Mouse (Mus musculus) gastrocnemius, postnatal 10 days (tissue): ENCODE results near the gene Tent5b. TPM values are rescaled to one million over a fixed set of nuclear protein-coding genes. Genes with fewer than 3 reads are reported as not detected.
"Not testable (repeated sequence)": the region's sequence is repeated elsewhere in the genome, so short reads cannot be mapped to it uniquely, and the experiment has no call there.

ENCODE experiments used
- DNase-seq: peaks from one replicate; pipeline ENCODE4 v3.0.0; 2021; ENCODE audit warnings: mixed read lengths
- total RNA-seq, 2 experiments: library from RNA; stranded (reverse); gene quantifications; 2 replicates each; pipeline ENCODE4 v1.2.3; 2021

Tent5b gene
- total RNA-seq, 2 experiments from 2014 or later = 0.18 to 0.38 TPM

DNA sequence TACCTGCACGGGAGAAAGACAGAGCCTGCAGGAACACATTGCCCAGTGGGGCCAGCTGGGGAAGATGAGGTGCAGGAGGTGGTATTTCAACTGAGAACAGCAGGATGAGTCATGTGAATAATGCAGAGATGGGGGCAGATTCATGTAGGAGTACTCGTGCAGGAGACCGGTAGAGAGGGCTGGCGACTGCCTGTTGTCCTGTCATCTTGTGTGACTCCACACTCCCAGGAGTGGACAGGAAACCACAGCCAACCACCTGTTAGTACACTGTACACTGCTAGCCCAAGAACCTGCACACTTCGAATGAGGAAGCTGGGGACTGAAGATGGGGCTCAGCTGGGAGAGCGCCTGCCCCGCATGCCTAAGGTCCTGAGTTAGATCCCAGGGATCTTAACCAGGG is 21.6 kb downstream of the Tent5b start:
- DNase-seq = no peak

DNA sequence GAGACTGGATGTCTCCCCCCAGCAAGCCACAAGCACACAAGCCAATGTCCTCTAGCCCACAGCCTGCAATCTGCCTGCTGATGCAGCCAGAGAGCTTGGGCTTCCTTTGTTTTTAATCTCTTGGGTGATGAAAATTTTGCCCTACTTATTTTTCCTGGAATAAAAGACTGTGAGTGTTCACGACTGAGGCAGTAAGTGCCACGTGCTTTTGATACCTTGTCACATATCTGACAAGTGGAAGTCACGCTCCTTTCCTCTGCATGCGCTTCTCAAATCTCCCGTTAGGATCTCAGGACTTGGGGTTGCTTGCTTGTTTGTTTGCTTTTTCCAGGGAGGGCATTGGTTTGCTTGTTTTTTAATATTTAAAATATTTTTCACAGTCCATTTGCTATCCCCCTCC is 24.4 kb downstream of the Tent5b start:
- no peak for DNase-seq

DNA sequence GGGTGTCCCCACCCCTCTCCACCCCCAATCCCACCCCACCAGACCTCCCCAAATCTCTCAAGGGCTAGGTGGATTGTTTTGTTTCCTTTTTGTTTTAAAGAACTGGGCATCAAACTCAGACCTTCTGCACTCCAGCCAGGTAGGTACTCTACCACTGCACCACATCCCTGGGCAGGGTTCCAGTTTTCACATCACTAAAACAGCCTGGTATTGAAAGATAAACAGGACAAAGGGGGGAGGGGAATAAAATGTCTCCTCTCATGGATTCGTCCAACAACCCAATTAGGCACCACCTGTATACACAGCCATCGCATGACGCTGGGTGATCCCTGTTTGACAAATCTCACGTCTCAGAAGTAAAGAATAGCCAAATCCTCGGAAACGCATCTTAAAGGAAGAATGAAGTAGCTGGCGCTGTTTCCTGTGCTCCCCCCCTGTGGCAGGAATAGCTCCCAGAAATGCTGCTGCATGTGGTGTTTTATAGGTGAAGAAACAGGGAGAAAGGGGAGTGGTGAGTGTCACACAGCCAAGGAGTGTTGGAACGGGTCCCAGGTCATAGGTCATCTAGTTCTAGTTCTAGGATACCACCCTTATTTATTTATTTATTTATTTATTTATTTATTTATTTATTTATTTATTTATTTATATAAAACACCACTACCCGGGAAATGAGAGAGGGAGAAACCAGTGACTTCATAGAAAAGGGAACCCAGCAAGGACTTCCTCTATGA is 25.0 kb downstream of the Tent5b start:
- DNase-seq = no peak

DNA sequence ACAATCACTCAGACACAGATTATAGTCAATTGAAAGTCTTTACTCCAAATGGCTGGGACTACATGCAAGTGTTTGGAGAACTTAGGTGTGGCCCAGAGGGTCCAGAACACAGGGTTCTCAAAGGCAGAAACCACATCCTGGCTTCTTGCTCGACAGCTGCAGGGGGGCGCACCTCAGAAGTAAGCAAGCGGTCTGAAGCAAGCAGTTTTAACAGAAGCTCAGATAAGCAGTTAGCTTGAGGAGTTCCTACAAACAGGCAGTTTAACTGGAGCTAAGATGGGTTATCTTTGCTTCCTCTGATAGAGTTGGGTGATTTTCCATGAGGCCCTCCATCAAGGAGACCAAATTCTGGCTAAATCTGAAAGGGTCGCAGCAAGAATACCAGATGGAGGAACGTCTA is 26.6 kb downstream of the Tent5b start:
- no peak for DNase-seq

DNA sequence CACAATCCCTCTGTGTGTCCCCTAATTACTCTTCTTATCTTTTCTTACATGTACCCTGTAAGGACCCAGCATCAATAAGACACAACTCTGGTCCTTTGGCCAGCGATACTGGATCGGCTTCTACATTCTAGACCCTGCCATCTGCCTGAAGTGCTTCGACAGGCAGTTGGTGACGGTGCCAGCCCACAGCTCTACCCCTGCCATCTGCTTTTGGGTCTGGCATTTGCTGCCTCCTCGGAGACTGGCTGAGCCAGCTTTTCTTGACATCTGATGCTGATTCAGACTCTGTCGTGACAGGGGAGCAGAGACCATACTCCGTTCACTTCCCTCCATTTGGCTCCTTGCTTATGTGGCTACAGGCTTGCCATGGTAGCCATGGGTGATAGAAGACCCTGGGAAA is 29.1 kb downstream of the Tent5b start:
- no peak for DNase-seq

DNA sequence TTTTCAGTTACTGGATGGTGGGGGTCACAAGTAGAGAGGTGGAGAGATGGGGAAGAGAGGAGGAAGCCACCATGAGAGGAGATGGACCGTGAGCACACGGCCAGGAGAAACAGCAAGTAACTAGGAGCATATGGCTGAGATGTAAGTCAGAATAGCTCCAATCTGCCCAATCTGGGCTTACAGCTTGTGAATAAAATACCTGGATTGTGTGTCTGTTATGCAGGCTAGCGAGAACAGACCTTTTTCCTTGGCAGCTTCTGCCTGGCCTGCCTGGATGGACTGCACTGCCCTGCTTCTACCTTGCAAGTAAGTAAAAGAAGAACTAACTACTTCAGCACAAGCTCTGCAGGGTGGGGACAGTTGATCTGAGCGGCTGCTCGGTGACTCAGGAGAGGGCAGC is 31.1 kb downstream of the Tent5b start:
- no peak for DNase-seq

DNA sequence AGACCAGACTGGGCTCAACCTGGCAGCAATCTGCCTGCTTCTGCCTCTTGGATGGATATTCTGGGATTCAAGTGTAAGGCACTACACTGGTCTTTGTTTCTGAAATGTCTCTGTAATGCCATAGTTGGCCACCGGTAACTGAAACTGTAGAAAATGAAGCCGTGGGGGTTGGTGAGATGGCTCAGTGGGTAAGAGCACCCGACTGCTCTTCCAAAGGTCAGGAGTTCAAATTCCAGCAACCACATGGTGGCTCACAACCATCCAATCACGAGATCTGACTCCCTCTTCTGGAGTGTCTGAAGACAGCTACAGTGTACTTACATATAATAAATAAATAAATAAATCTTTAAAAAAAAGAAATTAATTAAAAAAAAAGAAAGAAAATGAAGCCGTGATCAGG is 32.6 kb downstream of the Tent5b start:
- DNase-seq = not testable (repeated sequence)

DNA sequence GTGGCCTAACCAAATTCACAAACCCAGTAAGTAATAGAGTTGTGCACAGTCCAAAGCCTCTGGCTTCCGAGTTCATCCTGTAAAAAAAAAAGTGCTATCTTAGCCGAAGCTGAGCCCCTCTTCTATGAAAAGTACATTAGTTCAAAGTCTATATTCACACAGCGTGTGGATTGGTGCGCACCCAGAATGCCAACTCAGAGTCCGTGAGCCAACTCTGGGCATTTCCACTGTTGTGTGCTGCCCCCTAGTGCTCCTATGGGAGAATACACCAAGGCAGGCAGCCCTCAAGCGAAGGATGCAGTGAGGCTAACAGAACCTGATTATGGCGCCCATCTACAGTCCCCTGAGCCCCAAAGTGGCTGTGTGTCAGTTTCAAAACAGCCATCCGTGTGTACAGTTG is 33.0 kb downstream of the Tent5b start:
- peak; percentile 65 for DNase-seq

DNA sequence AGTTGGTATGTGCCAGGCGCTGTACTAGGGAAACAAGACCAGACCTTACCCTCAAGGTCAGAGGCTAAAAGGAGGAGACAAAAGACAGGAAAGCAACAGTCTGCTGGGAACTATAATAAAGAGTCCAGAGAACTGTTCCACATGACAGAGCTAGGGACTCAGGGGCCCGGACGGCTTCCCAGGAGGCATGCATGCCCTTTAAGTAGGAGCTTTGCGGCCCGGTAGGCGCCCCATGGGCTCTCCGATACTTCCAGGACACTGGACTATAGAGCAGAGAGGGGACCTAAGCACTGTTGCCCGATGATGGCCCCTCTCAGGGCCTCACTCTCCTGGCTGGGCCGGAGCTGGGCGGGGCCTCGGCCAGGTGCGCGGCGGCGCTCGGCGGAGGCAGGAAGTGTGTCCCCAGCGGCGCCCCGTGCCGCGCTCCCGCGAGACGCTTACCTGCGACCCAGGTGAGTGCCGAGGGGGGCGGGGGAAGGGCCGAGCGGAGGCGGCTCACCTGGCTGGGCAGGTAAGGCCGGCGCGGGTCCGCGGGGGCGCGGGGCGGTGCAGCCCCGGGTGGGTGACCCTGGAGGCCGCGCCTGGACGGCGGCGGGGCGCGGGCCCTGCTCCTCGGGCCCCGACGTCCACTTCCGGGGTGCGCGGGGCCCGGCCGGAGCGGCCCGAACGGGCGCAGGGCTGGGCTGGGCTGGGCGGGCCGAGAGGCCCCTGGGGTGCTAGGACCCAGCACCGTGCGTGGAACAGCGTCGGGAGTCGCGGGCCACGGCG is 38.9 kb downstream of the Tent5b start, which contains the start of gene Kdf1:
Gene Kdf1, plus strand, starts transcription at position 363 of the 768 bp plus-strand sequence.
- no peak for DNase-seq

DNA sequence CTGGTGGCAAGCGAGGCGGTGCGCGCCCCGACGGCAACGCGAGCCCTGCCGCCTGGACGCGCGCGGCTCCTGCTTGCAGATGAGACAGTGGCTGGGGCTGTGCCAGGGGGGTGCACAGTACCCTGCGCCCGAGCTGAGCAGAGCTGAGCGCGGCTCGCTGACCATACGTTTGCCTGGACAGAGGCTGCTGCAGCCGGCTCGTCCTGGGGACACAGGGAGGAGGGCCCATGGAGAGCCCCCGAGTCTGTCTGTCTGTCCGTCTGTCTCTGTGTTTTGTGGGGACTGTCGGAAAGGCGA is 39.4 kb downstream of the Tent5b start:
- no peak for DNase-seq

DNA sequence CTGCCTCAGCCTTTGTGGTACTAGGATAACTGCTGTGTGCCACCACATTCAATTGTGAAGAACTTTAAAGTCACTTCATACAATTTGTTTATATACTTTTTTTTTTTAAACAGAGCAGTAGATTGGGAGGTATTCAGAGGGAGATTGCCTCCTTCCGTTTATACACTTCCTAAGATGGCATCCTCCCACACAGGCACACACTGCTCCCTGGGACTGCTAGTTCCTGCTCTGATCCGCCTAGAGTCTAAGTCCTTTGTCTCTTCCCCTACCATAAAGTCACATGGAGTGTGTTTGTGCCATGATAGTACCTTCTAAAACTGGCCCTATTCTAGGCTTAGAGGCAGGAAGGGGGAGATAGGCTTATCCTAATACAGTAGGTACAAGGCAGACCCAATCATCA is 41.6 kb downstream of the Tent5b start:
- no peak for DNase-seq

DNA sequence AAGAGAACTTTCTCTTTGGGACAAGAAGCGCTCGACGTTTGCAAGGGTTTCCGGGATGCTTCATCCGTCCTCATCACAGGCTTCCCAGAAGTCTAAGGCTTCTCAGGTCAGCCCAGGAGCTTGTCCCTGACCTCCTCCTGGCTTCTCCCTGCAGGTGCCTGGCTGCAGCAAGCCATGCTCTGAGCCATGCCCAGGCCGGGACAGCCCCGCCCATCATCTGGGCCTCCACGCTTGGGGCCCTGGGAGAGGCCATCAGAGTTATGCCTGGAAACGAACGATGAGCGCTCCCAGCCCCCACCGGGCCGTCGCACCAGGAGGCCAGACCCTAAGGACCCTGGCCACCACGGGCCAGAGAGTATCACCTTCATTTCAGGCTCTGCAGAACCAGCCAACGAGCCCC is 47.9 kb downstream of the Tent5b start:
- no peak for DNase-seq

DNA sequence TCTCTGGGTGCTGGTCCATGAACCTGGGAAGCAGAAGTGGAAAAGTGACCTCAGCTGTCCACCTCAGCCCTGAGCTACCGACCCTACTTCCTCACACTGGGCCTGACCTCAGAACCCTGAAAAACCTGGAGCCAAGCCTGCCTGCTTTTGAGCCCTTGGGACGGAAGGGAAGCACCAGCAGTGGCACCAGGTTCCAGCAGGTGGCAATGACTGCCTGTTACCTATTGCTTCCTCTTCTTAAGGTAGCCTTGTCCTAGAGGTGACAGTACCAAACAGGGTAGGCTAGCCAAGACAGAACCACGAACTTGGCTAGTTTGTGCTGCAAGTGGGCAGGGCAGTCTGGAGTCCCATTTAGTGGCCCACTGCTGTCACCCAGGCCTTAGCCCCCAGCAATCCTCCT is 52.8 kb downstream of the Tent5b start:
- no peak for DNase-seq

DNA sequence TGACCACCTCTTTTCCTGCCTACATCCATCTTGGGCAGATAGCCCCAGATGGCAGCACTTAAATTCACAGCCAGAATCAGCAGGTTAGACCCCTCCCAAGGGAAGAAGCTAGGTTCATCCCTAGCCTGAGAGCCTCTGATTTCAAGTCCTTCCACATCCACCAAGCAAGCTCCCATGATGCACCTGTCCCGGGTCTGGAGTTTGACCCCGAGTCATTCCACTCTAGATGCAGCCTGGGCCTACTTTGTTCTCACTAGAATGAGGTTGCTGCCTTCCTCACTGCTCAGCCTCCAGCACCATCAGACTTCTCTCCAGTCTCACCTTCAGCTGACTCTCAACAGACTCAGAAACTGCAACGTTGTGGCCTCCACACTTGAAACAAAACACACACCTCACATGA is 56.1 kb downstream of the Tent5b start:
- no peak for DNase-seq

DNA sequence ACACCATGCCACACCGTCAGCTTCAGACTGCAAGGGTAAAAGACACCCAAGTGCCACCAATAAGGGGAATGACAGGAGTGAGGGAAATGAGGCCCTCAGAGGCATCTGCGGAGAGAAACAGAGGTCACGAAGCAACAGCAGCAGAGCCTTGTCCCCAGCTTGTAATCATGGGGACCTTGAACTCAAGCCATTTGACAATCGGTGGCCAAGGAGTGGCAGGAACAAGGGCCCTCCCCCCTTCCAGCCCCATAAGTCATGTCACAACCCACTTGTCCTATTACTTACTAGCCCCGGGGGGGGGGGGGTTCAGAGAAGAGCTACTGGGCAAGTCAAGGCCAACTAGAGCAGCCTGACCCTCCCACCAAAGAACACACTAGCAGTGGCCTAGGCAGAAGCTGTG is 56.7 kb downstream of the Tent5b start:
- DNase-seq = no peak

Other genes with a start within 250 kb of the Tent5b start
- 1 to 10 TPM; 2.1 to 5.5 TPM for gene Map3k6, start 239.3 kb upstream of the Tent5b start, total RNA-seq
- gene Sytl1, start 217.0 kb upstream of the Tent5b start, total RNA-seq = 1 to 10 TPM; 1.1 to 1.4 TPM
- gene Tmem222, start 202.3 kb upstream of the Tent5b start, total RNA-seq = 10 to 100 TPM; 23.6 to 25.9 TPM
- 10 to 100 TPM; 48.9 to 49.0 TPM for gene Wdtc1, start 126.7 kb upstream of the Tent5b start, total RNA-seq
- 10 to 100 TPM; 17.0 to 22.7 TPM for gene Slc9a1, start 110.4 kb upstream of the Tent5b start, total RNA-seq
- 1 to 10 TPM; 2.2 to 2.7 TPM for gene Trnp1, start 18.4 kb downstream of the Tent5b start, total RNA-seq
- gene Kdf1, start 38.8 kb downstream of the Tent5b start, total RNA-seq = not detected
- gene Nudc, start 65.9 kb downstream of the Tent5b start, total RNA-seq = 10 to 100 TPM; 53.3 to 62.3 TPM
- under 1 TPM in 1 of 2 experiments, not detected in 1; 0.23 TPM for gene Nr0b2, start 73.2 kb downstream of the Tent5b start, total RNA-seq
- 1 to 10 TPM; 4.6 to 5.1 TPM for gene Gpatch3, start 94.6 kb downstream of the Tent5b start, total RNA-seq
- 1 to 10 TPM; 5.6 TPM for gene Gpn2, start 104.2 kb downstream of the Tent5b start, total RNA-seq
- gene Sfn, start 122.0 kb downstream of the Tent5b start, total RNA-seq = 1 to 10 TPM; 1.6 TPM
- 10 to 100 TPM; 21.6 to 27.6 TPM for gene Zdhhc18, start 170.0 kb downstream of the Tent5b start, total RNA-seq
- 10 to 100 TPM; 10.2 to 10.6 TPM for gene Pigv, start 192.5 kb downstream of the Tent5b start, total RNA-seq